Mouse (Mus musculus) frontal cortex, postnatal 36 days (tissue): ENCODE results near the gene Adh7.

ENCODE experiments used
- DNase-seq, 2 experiments: peaks; one replicate each; pipeline ENCODE4 v3.0.0; 2022; ENCODE audit warnings: low spot score in 2 of 2

Gene Adh7

GRCm38 (mm10) chr3:138217631-138218264 is at the start of gene Adh7:
Adh7 (plus strand) TSS chr3:138217760.
- no peak for DNase-seq

- DNase-seq = no peak
Observed at GRCm38 (mm10) chr3:138173291-138173690, 44.3 kb upstream of the Adh7 start.

- DNase-seq = no peak
Observed at GRCm38 (mm10) chr3:138175551-138175950, 42.0 kb upstream of the Adh7 start.

- no peak for DNase-seq
Observed at GRCm38 (mm10) chr3:138182019-138182418, 35.5 kb upstream of the Adh7 start.

- DNase-seq = no peak
Observed at GRCm38 (mm10) chr3:138183371-138183770, 34.2 kb upstream of the Adh7 start.

DNA sequence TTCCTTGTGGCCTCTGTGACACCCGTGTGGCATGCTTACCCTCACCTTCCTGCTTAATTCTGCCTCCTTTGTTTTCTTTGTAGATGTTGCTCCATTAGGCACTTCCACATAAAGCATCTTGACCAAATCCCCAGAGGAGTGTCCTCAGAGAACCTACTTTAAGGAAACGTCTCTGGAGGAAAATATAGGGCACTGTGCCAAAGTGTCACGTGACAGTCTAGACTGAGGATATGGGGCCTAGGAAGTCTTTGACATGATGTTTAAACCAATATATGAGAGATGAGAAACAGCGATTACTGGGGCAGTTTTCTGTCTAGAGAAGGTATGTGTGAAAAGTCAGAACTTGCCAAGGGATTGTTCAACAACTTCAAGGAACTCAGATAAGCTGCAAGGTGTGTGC is 32.3 kb upstream of the Adh7 start:
- no peak for DNase-seq

- DNase-seq = no peak
Observed at GRCm38 (mm10) chr3:138185995-138186930, 31.3 kb upstream of the Adh7 start.

DNA sequence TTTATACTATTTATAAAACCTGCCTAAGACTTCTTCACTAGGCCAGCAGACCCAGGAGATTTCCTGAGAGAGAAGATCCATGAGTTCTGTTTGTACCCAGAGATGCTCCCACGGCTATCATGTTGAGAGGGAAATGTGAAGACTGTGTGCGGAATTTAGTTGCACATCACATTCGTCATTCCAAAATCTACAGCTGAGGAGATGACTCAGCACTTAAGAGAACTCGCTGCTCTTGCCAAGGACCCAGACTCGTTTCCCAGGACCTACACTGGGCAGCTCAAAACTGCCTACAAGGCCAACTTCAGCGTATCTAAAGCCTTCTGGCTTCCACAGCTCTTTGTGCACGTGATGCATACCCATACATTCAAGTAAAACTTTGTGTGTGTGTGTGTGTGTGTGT is 25.3 kb upstream of the Adh7 start:
- peak in 1 of 2 experiments; percentile 17 for DNase-seq

GRCm38 (mm10) chr3:138193683-138194302 is 23.8 kb upstream of the Adh7 start, which contains the start of gene 4930579F01Rik:
4930579F01Rik (minus strand) TSS chr3:138193825.
- no peak for DNase-seq

DNA sequence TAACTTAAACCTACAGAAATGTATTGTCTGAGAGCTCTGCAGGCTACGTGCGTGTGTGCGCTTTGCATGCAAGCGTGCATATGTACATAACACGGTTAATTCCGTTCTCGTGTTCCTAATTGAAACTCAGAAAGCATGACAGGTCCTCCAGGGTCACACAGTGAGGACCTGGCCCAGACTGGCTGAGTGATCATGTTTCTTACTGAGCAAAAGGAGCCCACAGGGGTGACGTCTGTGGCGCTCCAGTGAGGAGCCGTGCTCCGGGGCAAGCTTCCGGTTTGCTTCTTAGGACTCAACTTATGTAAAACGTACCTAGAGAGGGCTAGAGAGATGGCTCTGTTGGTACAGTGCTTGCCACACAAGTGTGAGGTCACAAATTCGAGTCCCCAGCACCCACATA is 20.5 kb upstream of the Adh7 start:
- no peak for DNase-seq

GRCm38 (mm10) chr3:138197556-138197955 is 20.0 kb upstream of the Adh7 start:
- DNase-seq = no peak

DNA sequence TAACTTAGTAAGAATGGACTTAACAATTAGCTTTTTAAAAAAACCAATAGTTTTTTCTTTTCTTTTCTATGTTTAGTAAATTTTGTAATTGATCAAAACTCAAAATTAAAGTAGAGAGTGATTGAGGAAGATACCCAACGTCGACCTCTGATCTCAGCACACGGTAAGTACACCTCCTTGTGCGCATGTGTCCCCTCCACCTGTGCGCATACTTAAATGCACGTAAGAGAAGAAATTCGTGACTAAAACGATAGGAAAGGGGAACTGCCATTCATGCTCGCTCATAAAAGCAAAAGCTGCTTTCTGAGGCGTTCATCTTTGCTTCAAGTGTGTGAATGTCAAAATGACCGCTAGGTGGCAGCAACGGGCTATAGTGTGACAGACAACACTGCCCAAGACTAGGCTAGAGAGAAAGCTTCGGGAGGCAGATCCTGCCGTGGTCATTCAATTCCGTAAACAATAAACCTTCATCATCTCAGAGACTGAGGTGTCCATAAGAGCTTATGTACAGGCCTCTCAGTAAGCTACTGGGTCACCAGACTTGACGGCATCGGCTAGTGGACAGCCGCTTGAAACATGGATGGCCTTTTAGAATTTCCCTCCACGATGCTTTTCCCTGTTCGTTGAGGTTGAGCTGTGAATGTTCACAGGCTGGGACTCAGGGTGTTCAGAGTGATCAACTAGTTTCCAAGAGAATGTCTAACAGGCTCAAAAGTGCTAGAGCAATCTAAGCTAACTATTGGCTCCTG is 19.4 kb upstream of the Adh7 start:
- DNase-seq = peak; percentile 92 to 94

DNA sequence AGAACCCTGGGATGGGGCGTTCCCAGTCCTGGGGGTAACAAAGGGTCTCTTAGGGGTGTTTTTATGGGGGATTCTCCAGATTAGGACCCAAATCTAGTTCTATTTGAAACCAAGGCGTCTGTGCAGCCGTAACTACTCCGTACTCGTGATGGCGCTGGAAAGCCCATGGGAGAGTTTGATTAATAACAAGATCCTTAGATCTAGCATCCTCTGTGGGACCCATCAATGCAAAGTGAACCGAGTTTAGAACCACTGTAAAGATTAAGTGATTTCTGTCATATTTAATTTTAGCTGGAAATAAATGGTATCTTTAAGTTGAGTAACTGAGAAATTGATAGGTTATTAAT is 18.9 kb upstream of the Adh7 start:
- no peak for DNase-seq

GRCm38 (mm10) chr3:138208821-138209220 is 8.7 kb upstream of the Adh7 start:
- DNase-seq = no peak

- no peak for DNase-seq
Observed at GRCm38 (mm10) chr3:138210432-138211075, 7.0 kb upstream of the Adh7 start.

GRCm38 (mm10) chr3:138212431-138212951 is 5.1 kb upstream of the Adh7 start:
- DNase-seq = no peak

DNA sequence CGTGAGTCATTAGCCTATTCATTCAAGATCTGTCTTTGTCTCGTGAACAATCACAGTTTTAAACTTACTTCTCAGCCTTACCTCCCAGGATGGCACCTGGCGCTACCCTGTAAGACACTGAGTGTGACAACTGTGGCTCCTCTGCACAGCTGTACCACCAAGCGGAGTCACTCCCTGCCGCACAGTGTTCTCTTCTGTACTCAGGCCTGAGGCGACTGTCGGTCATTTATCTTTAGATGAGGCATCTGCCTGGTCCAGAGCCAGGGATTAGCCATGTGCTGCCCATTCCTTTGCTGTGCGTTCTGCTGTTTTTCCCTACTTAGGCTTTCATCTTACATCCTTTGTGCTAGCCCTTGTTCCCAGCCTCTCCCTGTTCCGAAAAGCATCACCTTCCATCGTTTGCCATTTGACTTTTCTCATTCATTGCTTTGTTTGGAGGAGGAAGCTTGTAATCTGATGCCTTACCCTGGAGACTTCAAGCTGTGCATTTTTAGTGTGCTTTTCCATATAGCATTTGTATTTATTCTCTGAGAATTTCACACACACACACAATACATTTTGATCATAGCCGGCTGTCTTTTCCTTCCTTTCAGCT is 2.1 kb upstream of the Adh7 start:
- no peak for DNase-seq

GRCm38 (mm10) chr3:138216091-138216490 is 1.5 kb upstream of the Adh7 start:
- DNase-seq = no peak

GRCm38 (mm10) chr3:138221116-138221515 is 3.6 kb downstream of the Adh7 start:
- no peak for DNase-seq

DNA sequence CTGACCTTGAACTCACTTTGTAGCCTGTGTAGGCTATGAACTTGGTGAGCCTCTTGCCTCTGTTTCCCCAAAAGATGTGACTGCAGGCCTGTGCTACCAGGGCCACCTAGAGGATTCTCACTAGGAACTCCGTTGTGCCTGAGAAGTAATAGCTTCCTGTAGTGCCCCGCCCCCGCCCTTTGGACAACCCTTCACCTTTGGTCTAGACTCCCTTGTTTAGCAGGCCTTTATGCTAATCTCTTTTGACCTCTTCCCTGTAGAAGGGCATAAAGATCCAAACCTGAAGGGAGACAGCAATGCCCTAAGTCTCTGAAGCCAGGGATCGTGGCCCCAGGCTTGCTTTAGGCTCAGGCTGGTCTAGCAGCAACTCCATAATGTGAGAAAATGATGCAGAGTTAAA is 5.0 kb downstream of the Adh7 start:
- no peak for DNase-seq

DNA sequence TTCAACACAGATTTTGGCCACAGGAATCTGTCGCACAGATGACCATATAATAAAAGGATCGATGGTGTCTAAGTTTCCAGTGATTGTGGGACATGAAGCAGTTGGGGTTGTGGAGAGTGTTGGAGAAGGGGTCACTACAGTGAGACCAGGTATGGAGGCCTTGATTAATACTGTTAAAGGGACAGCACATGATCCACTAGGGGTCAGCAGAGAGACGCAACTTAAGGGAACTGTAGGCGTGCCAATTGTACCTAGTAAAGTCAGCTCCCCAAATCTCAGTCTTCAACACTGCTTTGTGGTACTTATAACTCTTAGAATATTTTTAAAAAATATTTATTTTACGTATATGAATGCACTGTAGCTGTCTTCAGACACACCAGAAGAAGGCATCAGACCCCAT is 5.4 kb downstream of the Adh7 start:
- DNase-seq = peak; percentile 17 to 59
